Mouse (Mus musculus) B cell, adult 2 months (primary cell): ENCODE measurements around the gene Pagr1a.

ENCODE experiments used
- DNase-seq, 2 experiments: peaks; one replicate each; pipeline ENCODE4 v3.0.0; 2022

The Pagr1a gene

DNA sequence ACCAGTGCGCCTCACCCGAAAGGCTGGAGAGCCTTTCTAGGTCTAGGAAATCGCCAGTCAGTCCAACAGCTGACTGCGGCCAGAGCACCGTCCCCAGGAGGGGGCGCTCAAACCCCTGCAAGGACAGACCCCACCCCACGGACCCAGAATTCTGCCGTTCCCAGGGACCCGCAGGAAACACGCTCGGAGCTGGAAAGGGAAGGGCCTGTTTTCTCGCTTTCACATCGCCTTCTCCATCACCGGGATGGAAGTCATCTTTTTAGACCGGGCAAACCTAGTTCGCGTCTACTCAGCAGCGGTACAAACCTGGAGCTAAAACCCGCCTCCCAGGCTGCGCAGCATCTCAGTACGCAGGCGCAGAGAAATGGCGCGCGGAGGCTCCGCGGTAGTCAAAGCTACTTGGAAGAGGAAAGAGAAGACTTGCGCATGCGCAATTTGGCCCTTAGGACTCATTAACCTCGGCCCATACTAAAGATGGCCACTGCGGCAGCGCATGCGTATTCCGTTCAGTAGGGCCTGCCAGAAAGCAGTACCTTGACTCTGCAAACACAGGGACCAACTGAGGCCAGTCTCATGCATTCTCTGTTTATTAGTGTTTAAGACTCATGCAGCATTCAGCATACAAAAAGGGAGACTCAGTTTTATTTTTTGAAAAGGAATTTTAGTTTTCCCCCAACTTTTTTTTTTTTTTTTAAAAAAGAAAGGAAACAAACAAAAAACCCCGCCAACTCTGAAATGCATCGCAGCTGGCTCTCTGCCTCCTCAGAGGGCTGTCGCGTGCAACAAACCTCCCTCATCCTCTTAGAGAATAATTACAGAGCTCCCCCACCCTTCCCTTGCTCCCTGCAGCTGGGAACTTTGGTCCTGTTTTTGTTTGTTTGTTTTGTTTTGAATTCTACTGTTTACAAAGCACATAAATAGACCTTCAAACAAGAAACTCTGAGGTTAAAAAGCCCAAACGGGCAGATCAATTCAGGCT is at the start of gene Pagr1a:
Gene Pagr1a (minus strand): TSS at position 382 of the 979 bp plus-strand sequence.
- DNase-seq, result peak; percentile 92 to 94

DNA sequence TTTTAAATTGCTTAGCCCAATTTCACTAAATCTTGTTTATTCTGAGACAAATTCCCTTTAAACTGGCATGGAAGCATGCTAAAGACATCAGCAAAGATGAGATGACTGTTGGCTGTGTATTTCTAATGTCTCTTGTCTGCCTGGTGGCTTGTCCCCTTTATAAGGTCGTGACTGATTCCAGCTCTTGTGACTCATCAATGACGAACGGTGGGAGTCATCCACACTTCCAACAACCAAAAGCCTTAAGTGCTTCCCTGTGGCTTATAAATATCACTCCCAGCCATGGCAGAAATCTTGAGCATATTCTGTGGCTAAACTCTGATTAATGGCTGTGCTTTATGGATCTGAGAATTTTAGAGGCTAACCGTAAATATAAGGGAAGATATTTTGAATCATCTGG is 49.2 kb upstream of the Pagr1a start:
- DNase-seq, result no peak

DNA sequence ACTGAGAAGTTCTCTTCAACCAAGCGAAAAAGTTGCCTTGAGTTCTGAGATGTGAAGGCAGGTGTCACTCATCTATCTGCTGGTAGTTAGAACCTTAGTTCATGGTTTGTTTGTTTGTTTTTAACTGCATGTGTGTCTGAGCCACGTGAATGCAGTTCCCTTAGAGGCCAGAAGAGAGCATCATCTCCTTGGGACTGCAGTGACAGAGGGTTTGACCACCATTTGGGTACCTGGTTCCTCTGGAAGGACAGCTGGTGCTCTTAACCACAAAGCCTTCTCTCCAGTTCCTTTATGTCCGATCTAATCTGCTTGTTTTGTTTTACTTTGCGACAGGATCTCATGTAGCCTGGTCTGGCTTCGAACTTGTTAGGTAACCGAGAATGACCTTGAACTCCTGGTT is 48.4 kb upstream of the Pagr1a start:
- DNase-seq, result no peak

DNA sequence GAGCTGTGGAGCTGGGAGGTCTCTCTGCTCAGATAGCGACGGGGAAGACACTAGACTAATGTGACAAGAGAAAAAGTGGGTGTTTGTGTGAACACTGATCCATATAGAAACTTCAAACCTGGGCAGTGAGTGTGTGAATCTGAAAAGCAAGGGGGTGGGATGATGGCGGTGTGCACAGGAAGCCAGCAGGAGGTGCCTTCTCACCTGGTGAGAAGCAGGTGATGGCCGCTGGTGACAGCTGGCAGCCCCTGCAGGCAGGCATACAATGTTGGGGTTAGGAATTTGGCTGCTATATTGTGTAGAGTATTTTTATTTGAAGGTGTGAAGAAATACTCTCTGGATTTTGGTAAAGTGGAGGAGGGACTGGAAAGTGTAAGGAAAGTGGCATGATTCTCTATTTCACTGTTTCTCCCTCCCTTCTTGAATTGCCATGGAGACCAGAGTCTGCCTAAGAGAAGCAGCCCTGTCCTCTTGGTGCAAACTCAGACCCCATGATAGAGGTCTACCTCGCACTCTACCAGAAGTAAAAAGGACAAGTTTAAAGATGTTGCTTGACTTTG is 38.0 kb upstream of the Pagr1a start:
- no peak for DNase-seq

DNA sequence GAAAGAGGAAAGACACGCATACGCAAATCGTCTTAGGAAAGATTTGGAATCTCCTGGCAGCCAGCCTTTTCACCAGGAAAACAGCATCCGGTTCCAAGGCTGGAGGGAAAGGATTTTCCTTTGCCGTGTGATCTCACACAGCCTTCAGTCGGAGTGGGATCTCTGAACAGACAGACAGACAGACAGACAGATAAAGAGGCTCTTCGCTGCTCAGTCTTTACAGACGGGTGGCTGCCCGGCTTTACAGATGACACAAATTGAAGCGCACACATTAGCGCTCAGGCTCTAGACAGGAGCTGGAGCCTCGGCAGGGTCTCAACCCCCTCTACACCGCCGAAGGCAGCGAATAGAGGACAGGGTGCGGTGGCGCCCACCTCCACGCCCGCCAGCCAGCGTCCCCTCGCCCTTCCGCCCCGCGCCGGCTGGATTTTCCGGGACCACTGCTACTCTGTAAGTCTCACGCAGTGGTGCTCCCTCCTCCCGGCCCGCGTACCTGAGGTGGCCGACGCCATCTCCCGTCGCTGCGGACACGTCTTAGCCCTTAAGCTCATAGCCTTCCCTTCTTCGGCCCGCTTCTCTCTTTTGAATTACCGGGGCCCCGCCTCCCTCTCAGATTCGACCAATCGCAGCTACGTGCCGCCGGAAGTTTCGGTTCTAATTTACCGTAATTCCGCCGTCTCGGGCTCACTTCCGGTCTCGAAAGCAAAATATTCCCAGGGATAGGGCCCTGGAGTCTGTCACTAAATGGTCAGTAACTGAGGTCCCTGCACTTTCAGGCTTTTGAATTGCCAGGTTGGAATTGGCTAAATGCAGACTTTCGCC is 24.9 kb upstream of the Pagr1a start, which contains the start of gene Kif22:
Gene Kif22 (minus strand): TSS at position 621 of the 822 bp plus-strand sequence.
- peak; percentile 89 to 91 for DNase-seq

DNA sequence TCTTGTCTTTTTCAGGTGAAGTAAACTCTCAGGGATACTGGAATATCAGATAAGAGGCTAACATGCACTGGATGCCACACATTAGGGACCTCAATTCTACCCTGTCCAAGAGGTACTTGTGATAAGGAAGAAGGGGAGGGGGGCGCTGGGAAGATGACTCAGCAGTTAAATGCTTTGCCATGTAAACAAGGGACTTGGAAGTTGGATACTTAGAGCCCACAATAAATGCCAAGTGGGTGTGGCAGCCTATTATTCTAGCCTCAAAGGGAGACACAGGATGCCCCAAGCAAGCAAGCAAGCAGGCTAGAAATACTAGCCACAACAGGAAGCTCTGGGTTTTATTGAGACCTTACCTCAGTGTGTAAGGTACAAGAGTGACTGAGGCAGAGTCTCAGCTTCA is 14.1 kb upstream of the Pagr1a start:
- DNase-seq, result no peak

DNA sequence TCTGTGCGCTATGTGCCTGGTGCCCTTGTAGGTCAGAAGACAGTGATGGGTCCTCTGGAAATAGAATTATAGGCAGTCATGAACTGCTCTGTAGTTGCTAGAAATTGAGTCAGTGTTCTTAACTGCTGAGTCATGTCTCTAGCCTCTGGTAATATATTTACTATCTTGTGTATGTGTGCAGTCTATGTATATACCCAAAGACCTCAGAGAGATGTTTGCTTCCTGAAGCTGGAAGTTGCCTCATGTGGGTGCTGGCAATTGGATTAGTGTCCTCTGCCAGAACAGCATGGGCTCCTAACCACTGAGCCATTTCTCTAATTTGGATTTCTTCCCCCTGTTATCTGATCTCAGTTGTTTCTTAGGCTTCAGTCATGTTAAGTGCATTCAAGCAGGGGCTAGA is 13.0 kb upstream of the Pagr1a start:
- DNase-seq, result no peak

DNA sequence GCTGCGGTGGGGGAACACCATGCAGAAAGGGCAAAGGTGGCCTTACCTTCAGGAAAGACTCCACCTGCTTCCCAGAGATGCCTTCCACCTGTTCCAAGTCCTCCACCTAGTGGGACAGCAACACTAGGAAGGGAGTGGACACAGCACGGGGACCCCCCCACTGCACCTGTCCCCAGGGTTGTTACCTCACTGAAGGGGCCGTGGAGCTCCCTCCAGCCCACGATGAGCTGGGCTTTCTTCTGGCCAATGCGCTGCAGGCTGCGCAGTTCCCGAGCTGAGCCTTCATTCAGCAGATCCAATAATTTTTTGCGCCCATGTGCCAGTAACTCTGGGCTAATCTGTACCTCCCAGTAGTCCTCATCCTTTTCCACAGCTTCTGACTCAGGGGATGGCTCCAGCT is 10.7 kb upstream of the Pagr1a start:
- DNase-seq, result no peak

DNA sequence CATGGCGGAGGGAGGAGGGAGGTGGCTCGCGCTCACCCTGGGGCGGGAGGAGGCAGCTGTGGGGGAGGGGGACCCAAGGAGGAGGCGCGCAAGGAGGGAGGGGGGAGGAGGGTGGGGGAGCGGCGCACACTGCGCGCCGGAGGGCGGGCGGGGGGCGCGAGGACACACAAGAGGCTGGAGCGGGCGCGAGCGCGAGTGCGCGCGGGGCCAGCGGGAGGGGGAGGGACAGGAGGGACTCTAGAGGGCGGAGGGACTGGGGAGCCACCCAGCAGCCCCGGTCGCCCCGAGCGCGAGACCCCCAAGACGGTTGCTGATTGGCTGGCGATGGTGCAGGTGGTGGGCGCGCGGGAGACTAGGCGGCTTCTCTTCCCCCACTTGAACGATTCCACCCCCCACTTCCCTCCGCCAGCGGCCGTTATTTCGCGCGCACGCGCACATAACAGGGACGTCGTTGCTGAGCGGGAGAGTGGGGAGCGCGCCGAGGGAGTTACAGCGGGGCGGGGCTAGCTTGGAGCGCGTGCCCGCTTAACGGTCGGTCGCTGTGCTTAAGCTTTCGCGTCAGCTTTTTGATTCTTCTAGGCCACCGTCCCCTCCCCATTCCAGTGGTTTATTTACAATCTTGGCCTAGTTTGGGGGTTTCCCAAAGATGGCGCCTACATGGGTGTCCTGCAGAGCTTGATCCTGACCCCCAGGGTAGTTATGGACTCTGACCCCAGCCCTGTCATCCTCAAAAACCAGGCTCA is 10.0 kb upstream of the Pagr1a start, which contains the start of gene Maz:
Gene Maz (minus strand): TSS at position 54 of the 743 bp plus-strand sequence.
- DNase-seq, result peak; percentile 98 to 99

DNA sequence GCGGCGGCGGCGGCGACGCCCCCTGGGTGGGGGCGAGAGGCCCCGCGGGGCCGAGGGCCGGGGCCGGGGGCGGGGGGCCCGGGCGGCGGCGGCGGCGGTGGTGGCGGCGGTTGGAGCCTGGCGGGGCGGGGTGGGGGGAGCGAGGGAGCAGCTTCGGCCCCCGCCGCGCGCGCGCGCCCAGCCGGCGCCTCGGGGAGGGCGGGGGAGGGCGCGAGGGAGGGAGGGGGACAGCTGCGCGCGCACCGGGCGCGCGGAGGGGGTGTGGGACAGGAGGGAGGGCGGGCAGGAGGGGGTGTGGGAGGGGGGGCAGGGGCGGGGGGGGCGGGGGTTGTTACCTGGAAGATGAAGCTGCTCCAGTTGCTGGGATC is 9.4 kb upstream of the Pagr1a start:
- peak in 1 of 2 experiments; percentile 84 for DNase-seq

DNA sequence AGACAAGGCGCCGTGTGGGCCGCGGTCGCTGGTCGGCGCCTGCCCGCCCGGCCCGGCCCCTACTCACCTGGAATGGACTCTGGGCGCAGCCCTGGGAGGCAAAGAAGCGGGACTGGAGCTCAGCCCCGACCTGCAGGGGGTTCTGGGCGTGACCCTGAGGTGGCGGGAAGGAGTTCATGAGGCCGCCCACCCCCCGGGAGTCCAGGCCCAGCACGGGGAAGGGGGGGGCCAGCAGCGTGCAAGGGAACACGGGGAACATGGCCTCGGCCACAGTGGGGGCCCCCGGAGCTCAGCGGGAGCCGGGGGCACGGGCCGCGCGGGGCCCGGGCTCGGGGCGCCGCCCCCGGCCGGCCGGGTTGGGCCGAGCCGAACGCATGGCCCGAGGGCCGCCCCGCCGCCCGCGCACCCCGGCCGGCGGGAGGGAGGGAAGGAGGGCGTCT is 9.0 kb upstream of the Pagr1a start:
- peak; percentile 66 to 69 for DNase-seq

DNA sequence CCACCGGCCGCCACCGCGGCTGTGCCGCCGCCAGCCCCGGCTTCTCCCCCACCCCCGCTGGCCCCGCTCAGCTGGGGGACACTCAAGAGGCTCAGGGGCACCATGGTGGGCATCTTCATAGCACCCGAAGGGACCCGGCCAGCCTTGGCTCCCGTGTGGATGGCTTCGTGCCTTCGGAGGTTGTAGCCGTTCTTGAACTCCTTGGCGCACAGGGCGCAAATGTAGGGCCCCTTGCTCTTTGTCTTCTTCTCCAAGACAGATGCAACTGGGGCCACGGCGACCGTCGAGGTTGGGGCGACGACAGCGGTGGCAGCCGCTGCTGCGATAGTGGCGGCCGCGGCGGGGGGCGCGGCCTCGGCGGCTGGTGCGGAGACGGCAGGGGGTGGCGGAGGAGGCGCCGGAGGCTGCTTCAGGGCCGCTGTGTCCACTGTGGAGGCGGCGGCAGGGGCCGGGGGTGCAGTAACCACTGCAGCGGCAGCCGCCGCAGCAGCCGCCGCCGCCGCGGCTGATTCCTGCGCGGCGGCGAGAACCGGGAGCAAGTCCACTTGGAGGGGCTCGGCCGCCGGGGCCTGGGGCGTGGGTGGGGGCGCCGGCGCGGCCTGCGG is 8.5 kb upstream of the Pagr1a start:
- DNase-seq, result peak in 1 of 2 experiments; percentile 61

DNA sequence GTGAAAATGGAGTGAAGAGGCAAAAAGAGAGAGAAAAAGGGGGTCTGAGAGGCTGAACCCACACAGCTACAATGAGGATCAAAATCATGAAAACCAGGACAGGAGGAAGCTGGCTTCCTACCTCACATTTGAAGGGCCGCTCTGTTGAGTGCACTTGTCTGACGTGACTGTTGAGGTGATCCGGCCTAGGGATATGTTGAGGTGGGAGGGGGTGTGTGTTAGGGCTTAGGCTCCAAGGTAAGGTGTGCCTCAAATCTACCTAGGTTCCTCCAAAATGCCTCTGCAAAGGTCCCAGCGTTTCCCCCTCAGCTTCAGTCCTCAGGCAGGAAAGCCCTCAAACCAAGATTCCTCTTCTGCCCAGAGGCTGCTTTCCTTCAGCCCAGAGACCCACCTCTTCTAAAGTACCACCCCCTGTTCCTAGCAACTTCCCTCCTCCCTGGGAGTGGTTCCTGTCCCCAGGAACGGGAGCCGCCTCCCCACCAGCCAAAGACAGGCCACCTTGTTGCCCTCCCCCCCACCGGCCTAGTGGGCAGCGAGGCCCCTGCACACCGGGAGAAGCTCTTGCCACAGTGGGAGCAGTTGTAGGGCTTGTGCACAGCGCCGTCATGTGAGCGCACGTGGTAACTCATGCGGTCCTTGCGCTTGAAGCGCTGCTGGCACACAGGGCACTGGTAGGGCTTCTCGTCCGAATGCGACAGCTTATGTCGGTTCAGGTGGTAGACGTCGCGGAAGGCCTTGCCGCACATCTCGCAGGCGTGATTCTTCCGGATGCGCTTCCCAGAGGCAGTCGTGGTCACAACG is 7.8 kb upstream of the Pagr1a start:
- DNase-seq, result peak; percentile 78

DNA sequence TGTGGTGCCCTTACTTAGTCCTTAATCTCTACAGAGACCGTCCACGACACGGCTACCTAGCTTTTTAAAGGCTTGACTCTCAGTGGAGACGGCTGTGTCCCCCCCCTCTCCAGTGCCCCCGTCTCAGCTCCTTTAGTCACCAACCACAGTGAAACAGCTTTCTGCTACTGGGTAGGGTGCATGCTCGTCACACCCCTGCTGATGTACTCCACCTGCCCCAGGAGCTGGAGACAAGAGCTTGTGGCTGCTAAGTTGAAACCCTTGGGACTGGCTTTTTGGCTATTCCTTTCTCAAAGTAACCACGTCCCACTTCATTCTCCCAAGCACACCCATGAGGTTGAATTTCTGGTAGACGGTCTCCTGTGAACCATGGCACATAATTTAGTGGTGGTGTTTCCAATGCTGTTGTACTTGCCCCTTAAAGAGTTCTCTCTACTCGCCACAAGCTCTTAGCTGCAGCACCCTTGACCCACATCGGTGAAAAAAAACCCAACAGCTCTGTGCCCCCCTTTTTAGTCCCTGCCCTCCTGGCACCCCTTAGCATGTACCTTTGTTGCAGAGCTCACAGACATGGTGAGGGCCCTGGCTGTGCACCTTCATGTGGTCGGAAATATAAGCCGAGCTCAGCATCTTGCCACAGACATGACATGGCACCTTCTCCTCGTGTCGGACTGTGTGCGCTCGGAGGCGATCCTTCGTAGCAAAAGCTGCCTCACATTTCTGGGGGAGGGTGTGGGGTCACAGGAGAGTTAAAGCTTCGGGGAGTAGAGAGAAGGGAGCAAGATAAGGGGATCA is 6.9 kb upstream of the Pagr1a start:
- DNase-seq, result no peak

DNA sequence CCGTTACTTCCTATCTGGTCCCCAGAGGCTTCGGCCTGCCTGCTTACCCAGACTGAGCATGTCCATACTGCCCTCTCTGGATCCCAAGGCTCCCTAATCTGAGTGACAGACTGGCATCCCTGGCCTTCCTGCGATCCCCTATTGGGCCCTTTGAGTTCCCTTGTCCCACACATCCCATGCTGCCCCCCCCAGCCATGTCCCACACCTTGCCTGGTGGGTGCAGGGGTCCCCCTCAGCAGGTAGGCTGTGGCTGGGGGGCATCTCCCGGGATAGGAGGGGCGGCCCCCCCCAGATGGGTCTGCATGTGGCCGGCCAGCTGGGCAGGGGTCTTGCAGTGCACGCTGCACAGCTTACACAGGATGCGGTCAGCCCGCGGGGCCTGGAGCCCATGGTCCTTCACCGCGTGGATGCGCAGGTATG is 6.1 kb upstream of the Pagr1a start:
- DNase-seq, result no peak

DNA sequence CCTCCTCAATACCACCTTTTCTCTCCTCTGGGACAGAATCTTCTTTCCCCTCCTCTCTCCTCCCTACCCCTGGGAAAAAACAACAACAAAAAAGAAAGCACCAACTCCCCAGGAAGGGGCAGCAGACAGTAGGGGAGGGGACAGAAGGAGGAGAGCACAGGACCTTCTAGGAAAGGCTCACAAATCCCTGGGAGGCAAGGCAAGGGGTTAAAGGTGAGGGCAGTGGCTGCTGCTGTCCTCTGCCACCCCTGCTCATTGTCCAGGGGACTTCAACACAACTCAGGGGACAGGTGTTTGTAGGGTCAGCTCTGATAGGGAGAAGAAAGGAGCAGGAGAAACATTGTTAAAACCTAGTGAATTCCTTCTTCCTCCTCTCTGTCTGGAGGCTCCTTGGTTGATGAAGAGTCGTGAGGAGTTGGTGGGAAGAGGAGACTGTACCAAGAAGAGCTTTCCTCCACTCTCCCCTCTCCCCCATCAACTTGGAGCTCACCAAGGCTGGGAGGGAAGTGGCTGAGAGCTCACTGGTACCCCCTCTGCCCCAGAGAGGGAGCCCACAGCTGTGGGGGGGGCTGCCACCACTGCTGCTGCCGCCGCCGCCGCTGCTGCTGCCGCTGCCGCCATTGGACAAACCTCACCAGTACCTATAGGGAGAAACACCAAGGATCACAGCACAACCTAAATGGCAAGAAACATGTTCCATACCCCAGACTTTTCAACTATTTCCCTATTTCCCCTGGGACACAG is 5.5 kb upstream of the Pagr1a start:
- no peak for DNase-seq

DNA sequence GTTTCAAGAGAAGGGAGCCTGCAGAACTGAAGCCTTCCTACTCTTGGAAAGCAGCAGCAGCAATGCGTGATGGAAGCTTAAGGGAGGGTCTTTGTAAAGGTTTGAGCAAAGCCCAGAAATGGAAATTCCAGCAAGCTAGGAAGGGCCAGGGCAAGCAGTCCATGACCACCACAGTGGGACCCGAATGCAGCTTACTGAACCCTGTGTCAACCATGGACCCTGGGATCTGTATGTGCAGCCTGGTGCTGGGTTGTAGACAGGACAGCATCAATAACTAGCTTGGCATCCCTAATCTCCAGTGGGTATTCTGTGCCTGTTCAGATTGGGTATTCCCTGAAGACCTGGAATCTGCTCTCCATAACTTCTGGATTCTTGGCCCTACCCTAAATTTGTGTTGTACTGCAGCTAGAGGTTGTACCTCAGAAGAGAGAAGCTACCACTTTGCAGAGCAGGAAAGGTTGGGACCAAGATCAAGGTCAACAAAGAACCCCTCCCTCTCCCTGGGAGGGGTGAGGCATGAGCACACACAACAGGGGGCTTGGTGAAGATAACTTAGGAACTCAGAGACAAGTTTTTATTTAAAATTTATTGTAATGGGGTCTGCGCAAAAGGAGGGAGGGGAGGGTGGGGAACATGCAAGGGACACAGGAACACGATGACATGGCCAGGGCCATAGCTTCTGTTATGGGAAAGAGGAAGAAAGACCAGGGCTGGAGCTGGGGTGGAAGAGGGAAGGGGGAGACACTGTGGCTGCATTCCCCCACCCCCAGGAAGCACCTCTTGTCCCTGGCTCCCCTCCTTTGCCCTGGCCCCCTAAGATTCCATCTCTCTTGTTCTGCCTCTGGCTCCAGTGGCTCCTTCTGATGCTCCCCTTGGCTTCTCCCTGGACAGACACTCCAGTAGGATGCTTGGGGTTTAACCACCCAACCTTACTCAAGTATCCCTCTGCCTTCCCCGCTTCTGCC is 4.7 kb upstream of the Pagr1a start:
- DNase-seq, result no peak

DNA sequence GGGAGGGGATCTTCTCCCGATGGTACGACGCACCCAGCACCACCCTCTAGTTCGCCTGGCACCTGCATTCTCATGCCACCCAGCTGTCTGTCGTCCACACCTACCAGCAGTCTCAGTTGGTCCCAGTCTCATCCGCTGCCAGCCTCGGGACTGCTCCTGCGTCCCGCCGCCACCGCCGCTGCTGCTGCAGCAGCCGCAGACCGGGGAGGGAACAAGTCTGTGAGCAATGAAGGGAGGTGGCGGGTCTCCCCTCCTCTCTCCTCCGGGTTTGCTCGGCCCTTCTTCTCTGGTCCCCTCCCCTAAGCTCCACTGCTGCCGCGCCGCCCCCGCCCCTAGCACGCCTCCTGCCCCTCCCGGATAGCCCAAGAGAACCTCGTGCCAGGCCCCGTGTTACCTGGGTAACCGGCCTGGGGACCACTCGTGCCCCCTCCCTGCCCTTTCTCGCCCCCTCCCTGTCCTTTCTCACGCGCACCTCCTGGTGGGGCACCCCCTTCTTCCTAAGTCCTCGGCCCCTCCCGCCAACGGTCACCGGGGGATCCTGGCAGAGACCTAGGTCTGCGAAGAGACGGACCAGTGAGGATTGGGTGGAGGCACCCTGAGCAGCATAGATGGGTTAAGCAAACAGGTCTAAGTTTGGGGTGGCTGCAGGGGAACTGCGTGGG is 3.9 kb upstream of the Pagr1a start, which contains the start of the genes Gm42742 and Prrt2:
Gene Gm42742 (minus strand): TSS at position 197 of the 662 bp plus-strand sequence.
Gene Prrt2 (minus strand): TSS at position 311 of the 662 bp plus-strand sequence.
- peak; percentile 37 to 39 for DNase-seq
